Mouse (Mus musculus): ENCODE results near the gene Gm13271. TPM values are rescaled to one million over a fixed set of nuclear protein-coding genes. Genes with fewer than 3 reads are reported as not detected.
A peak's percentile ranks its signal among the peaks of the same experiment; 100 is the strongest.
"Not testable (repeated sequence)": the region's sequence is repeated elsewhere in the genome, so short reads cannot be mapped to it uniquely, and the experiment has no call there.

Gene Gm13271
- polyA plus RNA-seq, 1 experiment from 2014 or later = not detected

DNA sequence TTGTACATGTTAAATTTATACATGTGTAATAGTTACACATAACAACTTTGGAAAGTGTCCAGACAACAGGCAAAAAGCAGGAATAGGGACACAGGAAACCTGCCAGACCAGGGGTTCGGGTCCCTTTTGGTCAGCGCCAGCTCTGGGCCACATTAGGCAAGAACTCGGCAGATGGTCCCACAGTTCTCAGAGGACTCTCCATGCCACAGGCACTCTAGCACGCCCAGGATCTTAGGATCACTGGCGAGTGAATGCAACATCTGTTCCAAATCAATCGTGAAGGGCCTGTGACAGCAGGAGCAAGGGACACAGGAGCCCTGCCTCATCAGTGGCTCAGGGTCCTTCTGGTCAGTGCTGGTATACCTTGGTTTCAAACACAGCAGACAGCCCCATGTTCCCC, 4.7 kb upstream of the Gm13271 start:
- Histone ChIP-seq H3K4me1 (ENCODE audit: control insufficient read depth in 2 of 2, insufficient read depth in 2 of 2, low read length in 2 of 2) (no peaks in the 10 kb centered on the region), H3K9ac (ENCODE audit: low read length) (no peak overlapping the region), H3K9me3 (ENCODE audit: control insufficient read depth, low read length) (no peaks in the 10 kb centered on the region), H3K27ac (replicated peaks in 1 of 2; ENCODE audit: control insufficient read depth in 1 of 2, insufficient read depth in 1 of 2, low read depth in 2 of 2, low read length in 2 of 2) (no peak overlapping the region), H3K4me3 (ENCODE audit: control insufficient read depth in 1 of 2, insufficient read depth in 1 of 2, low read depth in 1 of 2, low read length in 2 of 2) (no peak overlapping the region), H3K4me2 (ENCODE audit: low read length) (no peak overlapping the region), H3K36me3 (ENCODE audit: control insufficient read depth, insufficient read depth, low read length) (no peaks in the 10 kb centered on the region), H3K27me3 (ENCODE audit: control insufficient read depth, insufficient read depth, low read length) (no peaks in the 10 kb centered on the region)
- no peak for ATAC-seq (ENCODE audit: insufficient number of reproducible peaks, insufficient read depth, low FRiP score, low read depth)
- 59% methylated on average over 6 of the region's 6 CpGs for WGBS

- H3K36me3 ChIP-seq (ENCODE audit: control insufficient read depth, insufficient read depth, low read length); H3K4me1 ChIP-seq (ENCODE audit: control insufficient read depth in 2 of 2, insufficient read depth in 2 of 2, low read length in 2 of 2); H3K9me3 ChIP-seq (ENCODE audit: control insufficient read depth, low read length); H3K27me3 ChIP-seq (ENCODE audit: control insufficient read depth, insufficient read depth, low read length); ATAC-seq (ENCODE audit: insufficient number of reproducible peaks, insufficient read depth, low FRiP score, low read depth): not testable (repeated sequence)
- Histone ChIP-seq H3K9ac (ENCODE audit: low read length) (peak overlapping the region; percentile 82), H3K27ac (replicated peaks in 1 of 2; ENCODE audit: control insufficient read depth in 1 of 2, insufficient read depth in 1 of 2, low read depth in 2 of 2, low read length in 2 of 2) (peak overlapping the region; percentile 87 to 97), H3K4me2 (ENCODE audit: low read length) (peak overlapping the region; percentile 73), H3K4me3 (ENCODE audit: control insufficient read depth in 1 of 2, insufficient read depth in 1 of 2, low read depth in 1 of 2, low read length in 2 of 2) (peak overlapping the region; percentile 49 to 55)
- WGBS = 12% methylated on average over 28 of the region's 31 CpGs
Observed at GRCm38 (mm10) chr4:88756581-88757513, 2.2 kb downstream of the Gm13271 start.

DNA sequence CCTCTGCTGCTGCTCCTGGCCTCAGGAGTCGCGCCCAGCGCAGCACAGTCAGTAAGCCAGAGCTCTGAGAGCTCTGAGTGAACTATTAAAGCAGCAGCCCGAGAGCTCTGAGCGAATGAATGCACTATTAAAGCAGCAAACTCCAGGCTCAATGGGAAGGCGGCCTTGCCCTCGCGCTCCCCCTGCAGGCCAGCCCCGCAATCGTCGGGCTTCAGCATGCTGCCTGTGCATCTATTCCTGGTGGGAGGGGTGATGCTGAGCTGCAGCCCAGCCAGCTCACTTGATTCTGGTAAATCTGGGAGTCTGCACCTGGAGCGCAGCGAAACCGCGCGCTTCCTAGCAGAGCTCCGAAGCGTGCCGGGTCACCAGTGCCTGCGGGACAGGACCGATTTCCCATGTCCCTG, 3.0 kb downstream of the Gm13271 start:
- Histone ChIP-seq H3K4me2 (ENCODE audit: low read length) (peak overlapping the region; percentile 73), H3K9ac (ENCODE audit: low read length) (peak overlapping the region; percentile 82), H3K4me3 (ENCODE audit: control insufficient read depth in 1 of 2, insufficient read depth in 1 of 2, low read depth in 1 of 2, low read length in 2 of 2) (peak overlapping the region; percentile 49 to 55), H3K27ac (replicated peaks in 1 of 2; ENCODE audit: control insufficient read depth in 1 of 2, insufficient read depth in 1 of 2, low read depth in 2 of 2, low read length in 2 of 2) (peak overlapping the region; percentile 87 to 97)
- not testable (repeated sequence) for H3K36me3 ChIP-seq (ENCODE audit: control insufficient read depth, insufficient read depth, low read length); H3K9me3 ChIP-seq (ENCODE audit: control insufficient read depth, low read length); H3K4me1 ChIP-seq (ENCODE audit: control insufficient read depth in 2 of 2, insufficient read depth in 2 of 2, low read length in 2 of 2); H3K27me3 ChIP-seq (ENCODE audit: control insufficient read depth, insufficient read depth, low read length)
- 0% methylated on average over 11 of the region's 21 CpGs for WGBS
- peak; percentile 98 for ATAC-seq (ENCODE audit: insufficient number of reproducible peaks, insufficient read depth, low FRiP score, low read depth)

DNA sequence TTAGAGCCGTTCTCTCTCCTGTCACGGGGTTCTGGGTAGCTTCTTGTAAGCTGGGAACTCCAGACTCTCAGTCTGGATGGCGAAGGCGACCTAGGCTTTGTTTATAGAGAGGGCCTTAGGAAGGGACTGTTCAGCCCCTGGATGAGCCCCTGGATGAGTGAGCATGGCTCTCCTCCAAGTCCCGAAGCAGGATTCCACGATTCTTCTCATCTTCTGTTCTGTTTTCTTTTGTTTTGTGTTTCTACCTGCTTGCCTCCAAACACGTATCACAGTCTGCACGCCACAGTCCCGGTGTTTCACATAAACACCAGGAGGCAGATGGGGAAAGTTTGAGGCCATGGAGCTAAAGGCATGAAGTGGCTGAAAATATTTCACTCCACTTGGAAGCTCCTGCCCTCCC, 4.1 kb downstream of the Gm13271 start:
- H3K27ac ChIP-seq (replicated peaks in 1 of 2; ENCODE audit: control insufficient read depth in 1 of 2, insufficient read depth in 1 of 2, low read depth in 2 of 2, low read length in 2 of 2); H3K27me3 ChIP-seq (ENCODE audit: control insufficient read depth, insufficient read depth, low read length); ATAC-seq (ENCODE audit: insufficient number of reproducible peaks, insufficient read depth, low FRiP score, low read depth); H3K9ac ChIP-seq (ENCODE audit: low read length); H3K4me1 ChIP-seq (ENCODE audit: control insufficient read depth in 2 of 2, insufficient read depth in 2 of 2, low read length in 2 of 2); H3K36me3 ChIP-seq (ENCODE audit: control insufficient read depth, insufficient read depth, low read length); H3K9me3 ChIP-seq (ENCODE audit: control insufficient read depth, low read length); H3K4me3 ChIP-seq (ENCODE audit: control insufficient read depth in 1 of 2, insufficient read depth in 1 of 2, low read depth in 1 of 2, low read length in 2 of 2); H3K4me2 ChIP-seq (ENCODE audit: low read length): not testable (repeated sequence)
- WGBS = 87% methylated on average over 7 of the region's 9 CpGs

DNA sequence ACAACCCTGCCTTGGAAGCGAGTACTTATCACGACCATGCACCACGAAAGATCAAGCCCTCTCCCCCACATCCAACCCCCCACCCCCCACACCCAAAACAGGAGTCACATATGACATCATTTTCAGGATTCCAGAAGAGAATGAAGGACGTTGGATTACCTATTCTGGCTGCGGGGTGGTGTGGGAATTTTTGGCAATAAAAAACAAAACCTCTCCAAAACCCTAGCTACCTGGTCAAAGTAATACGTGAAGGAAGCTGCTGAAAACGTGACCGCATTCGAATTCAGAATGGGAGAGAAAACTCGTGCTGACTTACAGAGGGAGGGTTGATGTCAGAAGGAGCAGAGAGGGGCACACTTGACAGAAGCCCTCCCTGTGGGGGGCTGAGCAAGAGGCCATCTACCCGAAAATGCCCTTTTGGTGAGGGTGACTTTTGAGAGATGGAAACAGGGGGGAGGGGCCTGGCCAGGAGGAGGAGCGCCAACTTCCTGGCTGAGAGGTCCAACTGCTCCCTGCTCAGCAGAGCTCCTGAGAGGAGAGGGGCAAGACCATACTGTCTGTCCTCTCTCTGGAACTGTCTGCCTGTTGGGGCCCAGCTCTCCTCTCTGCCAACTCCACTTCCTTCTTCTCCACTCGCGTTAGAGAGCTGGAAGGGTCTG, 5.1 kb downstream of the Gm13271 start, which contains the start of gene Gm13283:
TSS of gene Gm13283 (plus strand) at position 510 of the 659 bp plus-strand sequence.
- H3K27ac ChIP-seq (replicated peaks in 1 of 2; ENCODE audit: control insufficient read depth in 1 of 2, insufficient read depth in 1 of 2, low read depth in 2 of 2, low read length in 2 of 2) = peak within 1 kb of the TSS; percentile 66 to 73
- H3K4me3 ChIP-seq (ENCODE audit: control insufficient read depth in 1 of 2, insufficient read depth in 1 of 2, low read depth in 1 of 2, low read length in 2 of 2) = peak within 1 kb of the TSS; percentile 24 to 42; a peak in 3 of 4 replicates
- not testable (repeated sequence) for ATAC-seq (ENCODE audit: insufficient number of reproducible peaks, insufficient read depth, low FRiP score, low read depth); H3K9ac ChIP-seq (ENCODE audit: low read length); H3K9me3 ChIP-seq (ENCODE audit: control insufficient read depth, low read length); H3K4me1 ChIP-seq (ENCODE audit: control insufficient read depth in 2 of 2, insufficient read depth in 2 of 2, low read length in 2 of 2); H3K36me3 ChIP-seq (ENCODE audit: control insufficient read depth, insufficient read depth, low read length); H3K27me3 ChIP-seq (ENCODE audit: control insufficient read depth, insufficient read depth, low read length)
- peak within 1 kb of the TSS; percentile 41 for H3K4me2 ChIP-seq (ENCODE audit: low read length)
- WGBS = 12% methylated on average over 6 of the region's 14 CpGs

GRCm38 (mm10) chr4:88760431-88760830, 5.8 kb downstream of the Gm13271 start:
- 0% methylated on average over 22 of the region's 28 CpGs for WGBS
- H3K4me3 ChIP-seq (ENCODE audit: control insufficient read depth in 1 of 2, insufficient read depth in 1 of 2, low read depth in 1 of 2, low read length in 2 of 2) = peak overlapping the region; percentile 24 to 42; a peak in 3 of 4 replicates
- not testable (repeated sequence) for H3K9me3 ChIP-seq (ENCODE audit: control insufficient read depth, low read length); ATAC-seq (ENCODE audit: insufficient number of reproducible peaks, insufficient read depth, low FRiP score, low read depth); H3K36me3 ChIP-seq (ENCODE audit: control insufficient read depth, insufficient read depth, low read length); H3K27me3 ChIP-seq (ENCODE audit: control insufficient read depth, insufficient read depth, low read length); H3K4me1 ChIP-seq (ENCODE audit: control insufficient read depth in 2 of 2, insufficient read depth in 2 of 2, low read length in 2 of 2); H3K9ac ChIP-seq (ENCODE audit: low read length)
- peak overlapping the region; percentile 66 to 73 for H3K27ac ChIP-seq (replicated peaks in 1 of 2; ENCODE audit: control insufficient read depth in 1 of 2, insufficient read depth in 1 of 2, low read depth in 2 of 2, low read length in 2 of 2)
- peak overlapping the region; percentile 41 for H3K4me2 ChIP-seq (ENCODE audit: low read length)

GRCm38 (mm10) chr4:88761776-88762175, 7.1 kb downstream of the Gm13271 start:
- H3K9me3 ChIP-seq (ENCODE audit: control insufficient read depth, low read length); H3K27ac ChIP-seq (replicated peaks in 1 of 2; ENCODE audit: control insufficient read depth in 1 of 2, insufficient read depth in 1 of 2, low read depth in 2 of 2, low read length in 2 of 2); H3K36me3 ChIP-seq (ENCODE audit: control insufficient read depth, insufficient read depth, low read length); H3K27me3 ChIP-seq (ENCODE audit: control insufficient read depth, insufficient read depth, low read length); H3K9ac ChIP-seq (ENCODE audit: low read length); H3K4me2 ChIP-seq (ENCODE audit: low read length); H3K4me3 ChIP-seq (ENCODE audit: control insufficient read depth in 1 of 2, insufficient read depth in 1 of 2, low read depth in 1 of 2, low read length in 2 of 2); H3K4me1 ChIP-seq (ENCODE audit: control insufficient read depth in 2 of 2, insufficient read depth in 2 of 2, low read length in 2 of 2); ATAC-seq (ENCODE audit: insufficient number of reproducible peaks, insufficient read depth, low FRiP score, low read depth): not testable (repeated sequence)
- WGBS = 67% methylated on average over 6 of the region's 8 CpGs

Measured in heart, embryonic 14.5 days (tissue).